Mouse (Mus musculus): ENCODE measurements around the gene Gstz1. TPM values are rescaled to one million over a fixed set of nuclear protein-coding genes. Genes with fewer than 3 reads are reported as not detected.
"Not testable (repeated sequence)": the region's sequence is repeated elsewhere in the genome, so short reads cannot be mapped to it uniquely, and the experiment has no call there.

The Gstz1 gene
- polyA plus RNA-seq, 1 experiment from 2014 or later, result 31.3 TPM

DNA sequence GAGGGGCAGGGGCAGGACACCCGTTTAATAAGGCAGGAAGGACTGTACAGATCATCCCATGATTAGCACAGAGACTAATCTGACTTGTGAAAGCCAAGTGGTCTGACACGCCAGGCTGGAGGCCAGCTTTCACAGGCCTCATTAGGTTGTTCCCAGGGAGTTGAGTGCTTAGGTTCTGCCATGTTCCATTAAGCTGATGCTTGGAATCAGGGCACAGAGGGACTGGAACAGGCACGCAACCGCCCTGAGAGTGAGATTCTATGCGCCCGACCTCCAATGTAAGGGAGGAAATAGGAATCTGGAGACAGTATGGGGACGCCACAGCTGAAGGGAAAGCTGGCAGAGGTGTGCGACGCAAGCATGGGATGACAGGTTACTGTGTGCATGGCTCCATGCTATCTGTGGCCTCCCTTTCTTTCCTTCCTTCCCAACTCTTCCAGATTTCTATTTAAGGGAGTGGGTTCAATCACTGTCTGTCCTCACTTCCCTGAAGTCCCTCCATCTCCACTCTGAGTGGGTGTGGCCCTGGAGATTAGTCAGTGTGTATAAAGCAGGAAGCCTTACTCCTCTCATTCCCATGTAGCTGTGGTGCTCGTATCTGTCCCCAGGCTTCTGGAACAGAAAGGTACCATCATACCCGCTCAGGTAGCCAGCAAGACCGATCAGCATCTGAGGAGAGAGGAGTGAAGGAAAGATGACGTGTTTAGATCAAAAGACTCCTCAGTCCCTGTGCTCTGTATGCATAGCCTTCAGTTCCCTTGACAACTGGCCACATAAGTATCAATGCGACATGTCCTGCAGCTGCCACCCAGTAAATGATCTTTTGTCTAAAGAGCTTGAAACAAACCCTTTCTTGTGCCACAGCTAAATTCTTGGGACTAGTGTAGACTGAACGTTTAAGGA lies 9.3 kb upstream of the Gstz1 start:
- Histone ChIP-seq H3K9me3 (replicated peaks) (no peaks in the 10 kb centered on the region), H3K4me3 (no peak overlapping the region), H3K4me1 (no peaks in the 10 kb centered on the region), H3K27ac (no peak overlapping the region), H3K27me3 (ENCODE audit: low read depth, poor library complexity, severe bottlenecking) (no peaks in the 10 kb centered on the region), H3K36me3 (peaks cover 31% of the 10 kb centered on the region)
- no peak for DNase-seq (ENCODE audit: low spot score)
- WGBS, result 88% methylated on average over 15 of the region's 15 CpGs

DNA sequence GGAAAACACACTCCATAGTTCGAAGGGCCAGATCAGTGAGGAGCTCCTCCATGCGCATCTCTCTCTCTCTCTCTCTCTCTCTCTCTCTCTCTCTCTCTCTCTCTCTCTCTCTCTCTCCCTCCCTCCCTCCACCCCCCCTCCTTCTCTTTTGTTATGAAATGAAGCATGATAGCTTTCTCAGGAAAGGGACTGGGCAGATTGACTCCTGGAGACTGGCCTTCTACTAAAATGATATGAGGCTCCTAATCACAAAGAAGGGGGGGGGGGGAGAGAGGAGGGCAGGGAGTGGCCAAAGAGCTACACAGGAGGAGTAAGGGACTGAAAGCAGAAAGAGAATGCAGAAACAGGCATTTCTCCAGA lies 8.6 kb upstream of the Gstz1 start:
- no peak overlapping the region for H3K4me3 ChIP-seq
- peaks cover 26% of the 10 kb centered on the region for H3K36me3 ChIP-seq
- no peaks in the 10 kb centered on the region for H3K4me1 ChIP-seq
- H3K27me3 ChIP-seq (ENCODE audit: low read depth, poor library complexity, severe bottlenecking), result no peaks in the 10 kb centered on the region
- no peaks in the 10 kb centered on the region for H3K9me3 ChIP-seq (replicated peaks)
- no peak for DNase-seq (ENCODE audit: low spot score)
- WGBS, result 92% methylated on average over 2 of the region's 2 CpGs
- H3K27ac ChIP-seq, result no peak overlapping the region

GRCm38 (mm10) chr12:87138768-87139167 lies 8.2 kb upstream of the Gstz1 start:
- Histone ChIP-seq H3K36me3 (peaks cover 21% of the 10 kb centered on the region), H3K9me3 (replicated peaks) (no peaks in the 10 kb centered on the region), H3K27me3 (ENCODE audit: low read depth, poor library complexity, severe bottlenecking) (no peaks in the 10 kb centered on the region), H3K27ac (no peak overlapping the region), H3K4me3 (no peak overlapping the region), H3K4me1 (no peaks in the 10 kb centered on the region)
- WGBS, result 70% methylated on average over 2 of the region's 2 CpGs
- no peak for DNase-seq (ENCODE audit: low spot score)

- no peaks in the 10 kb centered on the region for H3K9me3 ChIP-seq (replicated peaks)
- H3K27ac ChIP-seq, result no peak overlapping the region
- WGBS, result 84% methylated on average over 2 of the region's 2 CpGs
- H3K4me3 ChIP-seq, result no peak overlapping the region
- no peak for DNase-seq (ENCODE audit: low spot score)
- H3K27me3 ChIP-seq (ENCODE audit: low read depth, poor library complexity, severe bottlenecking), result no peaks in the 10 kb centered on the region
- peaks cover 9% of the 10 kb centered on the region for H3K36me3 ChIP-seq
- H3K4me1 ChIP-seq, result peaks cover 7% of the 10 kb centered on the region
Observed at GRCm38 (mm10) chr12:87142156-87142555, 4.8 kb upstream of the Gstz1 start.

GRCm38 (mm10) chr12:87147395-87148089 lies 577 bp downstream of the Gstz1 start, which contains the start of gene Pomt2:
TSS of gene Pomt2 (minus strand) at chr12:87147968.
- H3K4me1 ChIP-seq, result peaks cover 16% of the 10 kb centered on the region
- H3K36me3 ChIP-seq, result peaks cover 9% of the 10 kb centered on the region
- under 1% methylated on average over 60 of the region's 61 CpGs for WGBS
- peak within 1 kb of the TSS; percentile 81 for H3K4me3 ChIP-seq
- H3K9me3 ChIP-seq (replicated peaks), result no peaks in the 10 kb centered on the region
- DNase-seq (ENCODE audit: low spot score), result peak; percentile 93
- peak within 1 kb of the TSS; percentile 97 for H3K27ac ChIP-seq
- H3K27me3 ChIP-seq (ENCODE audit: low read depth, poor library complexity, severe bottlenecking), result no peaks in the 10 kb centered on the region

DNA sequence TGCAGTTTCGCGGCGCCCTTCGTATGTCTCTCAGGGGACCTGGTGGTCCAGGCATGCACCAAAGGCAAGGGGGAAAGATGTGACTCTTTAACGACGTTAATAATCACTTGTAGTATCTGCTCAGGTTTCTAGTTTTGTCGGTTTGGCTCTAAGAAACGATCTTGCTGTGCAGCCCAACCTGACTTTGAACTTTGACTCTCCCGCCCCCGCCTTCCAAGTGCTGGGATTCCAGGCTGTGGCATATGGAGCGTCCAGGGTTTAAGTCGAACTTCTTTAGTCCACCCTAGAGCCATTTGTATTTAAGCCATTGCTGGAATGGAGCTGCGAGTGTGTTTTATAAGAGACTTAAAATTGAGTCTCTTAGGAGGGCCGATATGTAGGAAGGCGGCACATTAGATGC lies 1.2 kb downstream of the Gstz1 start:
- 20% methylated on average over 15 of the region's 15 CpGs for WGBS
- Histone ChIP-seq H3K27ac (peak overlapping the region; percentile 97), H3K36me3 (peaks cover 9% of the 10 kb centered on the region), H3K4me3 (peak overlapping the region; percentile 81), H3K4me1 (peaks cover 16% of the 10 kb centered on the region), H3K27me3 (ENCODE audit: low read depth, poor library complexity, severe bottlenecking) (no peaks in the 10 kb centered on the region), H3K9me3 (replicated peaks) (no peaks in the 10 kb centered on the region)
- no peak for DNase-seq (ENCODE audit: low spot score)

DNA sequence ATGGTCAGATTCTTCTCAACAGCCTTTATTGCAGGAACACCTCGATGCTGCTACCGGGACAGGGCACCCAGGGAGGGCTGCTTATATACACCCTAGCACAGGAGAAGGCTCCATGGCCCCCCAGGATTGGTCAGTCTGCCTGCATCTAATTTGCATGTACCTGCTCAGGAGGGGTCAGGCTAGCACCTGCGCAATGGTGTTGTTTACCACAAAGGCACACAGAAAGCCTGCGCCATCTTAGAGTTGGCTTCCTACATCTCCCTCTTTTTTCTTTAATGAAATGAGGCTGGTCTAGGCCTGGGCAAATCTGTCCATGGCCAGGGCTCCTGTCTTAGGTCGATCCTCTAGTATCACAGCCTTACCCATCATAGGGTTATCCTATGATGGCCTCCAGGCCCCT lies 2.5 kb downstream of the Gstz1 start:
- WGBS, result 96% methylated on average over 5 of the region's 5 CpGs
- Histone ChIP-seq H3K4me1 (peaks cover 16% of the 10 kb centered on the region), H3K27me3 (ENCODE audit: low read depth, poor library complexity, severe bottlenecking) (no peaks in the 10 kb centered on the region), H3K4me3 (no peak overlapping the region), H3K36me3 (peaks cover 9% of the 10 kb centered on the region), H3K27ac (no peak overlapping the region), H3K9me3 (replicated peaks) (no peaks in the 10 kb centered on the region)
- no peak for DNase-seq (ENCODE audit: low spot score)

DNA sequence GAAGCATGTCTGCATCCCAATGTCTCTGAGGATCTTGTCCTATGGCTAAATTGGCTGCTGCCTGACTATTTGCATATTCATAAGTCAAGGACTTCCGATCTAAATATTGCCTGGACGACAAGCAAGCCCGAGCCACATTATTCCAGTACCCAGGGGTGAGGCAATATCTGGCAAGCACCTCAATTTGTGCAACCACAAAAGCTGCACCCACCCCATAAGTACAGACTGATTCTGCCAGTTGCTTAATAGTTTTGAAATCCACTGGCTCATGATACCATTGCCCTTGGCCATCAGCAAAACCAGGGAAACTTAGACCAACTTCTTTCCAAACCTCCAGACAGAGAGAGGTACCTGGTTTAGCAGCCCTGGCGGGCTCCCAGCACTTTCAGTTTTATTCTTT lies 7.5 kb downstream of the Gstz1 start:
- WGBS, result 93% methylated on average over 4 of the region's 4 CpGs

DNA sequence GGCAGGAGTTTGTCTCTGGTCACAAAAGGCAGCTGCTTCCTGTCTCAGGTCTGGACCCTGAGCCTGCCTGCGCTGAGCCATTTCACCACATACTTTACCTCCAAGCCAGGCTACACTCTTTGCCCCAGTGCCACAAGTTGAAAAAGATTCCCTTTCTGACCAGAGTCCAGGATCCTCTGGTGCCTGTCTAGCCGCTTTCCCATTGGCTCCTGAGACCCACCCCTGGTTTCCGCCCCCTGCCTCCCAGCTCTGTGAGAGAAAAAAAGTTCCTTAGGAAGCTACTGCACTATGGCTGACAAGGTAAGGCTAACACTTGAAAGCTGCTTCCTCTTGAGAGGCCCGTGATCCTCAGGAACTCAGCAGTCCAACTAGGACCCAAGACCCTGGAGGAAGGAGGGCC lies 10.4 kb downstream of the Gstz1 start:
- 55% methylated on average over 4 of the region's 4 CpGs for WGBS
- DNase-seq (ENCODE audit: low spot score), result no peak

More for the DNA sequence above, 7.5 kb downstream of the Gstz1 start:
- DNase-seq (ENCODE audit: low spot score); H3K27me3 ChIP-seq (ENCODE audit: low read depth, poor library complexity, severe bottlenecking); H3K9me3 ChIP-seq (replicated peaks); H3K27ac ChIP-seq; H3K4me3 ChIP-seq; H3K4me1 ChIP-seq: not testable (repeated sequence)
- H3K36me3 ChIP-seq, result peaks cover 22% of the 10 kb centered on the region

GRCm38 (mm10) chr12:87158099-87158498 lies 11.1 kb downstream of the Gstz1 start:
- Histone ChIP-seq H3K4me1 (peaks cover 6% of the 10 kb centered on the region; the same call in 1 of the 2 replicates), H3K4me3 (no peak overlapping the region), H3K27ac (no peak overlapping the region), H3K36me3 (peaks cover 21% of the 10 kb centered on the region), H3K27me3 (ENCODE audit: low read depth, poor library complexity, severe bottlenecking) (no peaks in the 10 kb centered on the region), H3K9me3 (replicated peaks) (no peaks in the 10 kb centered on the region)
- no peak for DNase-seq (ENCODE audit: low spot score)
- 81% methylated on average over 7 of the region's 7 CpGs for WGBS

More for the DNA sequence above, 10.4 kb downstream of the Gstz1 start:
- H3K4me3 ChIP-seq, result no peak overlapping the region
- H3K27me3 ChIP-seq (ENCODE audit: low read depth, poor library complexity, severe bottlenecking), result no peaks in the 10 kb centered on the region
- no peaks in the 10 kb centered on the region for H3K9me3 ChIP-seq (replicated peaks)
- H3K27ac ChIP-seq, result no peak overlapping the region
- peaks cover 18% of the 10 kb centered on the region for H3K36me3 ChIP-seq
- H3K4me1 ChIP-seq, result peaks cover 6% of the 10 kb centered on the region; the same call in 1 of the 2 replicates

- no peaks in the 10 kb centered on the region for H3K27me3 ChIP-seq (ENCODE audit: low read depth, poor library complexity, severe bottlenecking)
- no peak for DNase-seq (ENCODE audit: low spot score)
- H3K9me3 ChIP-seq (replicated peaks), result no peaks in the 10 kb centered on the region
- peaks cover 6% of the 10 kb centered on the region; the same call in 1 of the 2 replicates for H3K4me1 ChIP-seq
- 89% methylated on average over 1 of the region's 1 CpGs for WGBS
- no peak overlapping the region for H3K27ac ChIP-seq
- peaks cover 35% of the 10 kb centered on the region for H3K36me3 ChIP-seq
- H3K4me3 ChIP-seq, result no peak overlapping the region
Observed at GRCm38 (mm10) chr12:87160310-87160709, 13.3 kb downstream of the Gstz1 start.

- DNase-seq (ENCODE audit: low spot score), result no peak
- H3K36me3 ChIP-seq, result peaks cover 34% of the 10 kb centered on the region
- no peak overlapping the region for H3K4me3 ChIP-seq
- H3K4me1 ChIP-seq, result peaks cover 6% of the 10 kb centered on the region; the same call in 1 of the 2 replicates
- WGBS, result 94% methylated on average over 5 of the region's 5 CpGs
- no peaks in the 10 kb centered on the region for H3K27me3 ChIP-seq (ENCODE audit: low read depth, poor library complexity, severe bottlenecking)
- no peaks in the 10 kb centered on the region for H3K9me3 ChIP-seq (replicated peaks)
- no peak overlapping the region for H3K27ac ChIP-seq
Observed at GRCm38 (mm10) chr12:87160815-87161214, 13.8 kb downstream of the Gstz1 start.
